Mouse (Mus musculus): ENCODE results near the gene Ttc7. TPM values are rescaled to one million over a fixed set of nuclear protein-coding genes. Genes with fewer than 3 reads are reported as not detected.

The Ttc7 gene
- 9.5 and 11.0 TPM in 2 replicates for polyA plus RNA-seq (2015; fragmentation: Nextera tagmentation; extraction: Ambion mirVana)

GRCm38 (mm10) chr17:87282706-87283053, at the start of gene Ttc7:
Gene Ttc7, plus strand, starts transcription at chr17:87282886.
- H3K27ac ChIP-seq: peak within 1 kb of the TSS; percentile 96
- ATAC-seq (ENCODE audit: low read depth) (peak; percentile 89), DNase-seq (peak; percentile 97)
- H3K4me3 ChIP-seq (replicated peaks): peak within 1 kb of the TSS; percentile 87
- no peaks in the 10 kb centered on the region for H3K36me3 ChIP-seq
- WGBS (ENCODE audit: insufficient replicate concordance): under 1% methylated on average over 26 of the region's 38 CpGs
- H3K9ac ChIP-seq: peak within 1 kb of the TSS; percentile 92
- 0 out of 2 replicates have a peak, but pooled peaks cover 5% of the 10 kb centered on the region for H3K27me3 ChIP-seq
- H3K4me1 ChIP-seq (replicated peaks): peaks cover 54% of the 10 kb centered on the region
- H3K4me2 ChIP-seq: peak within 1 kb of the TSS; percentile 100
- H3K9me3 ChIP-seq (replicated peaks): no peaks in the 10 kb centered on the region

GRCm38 (mm10) chr17:87235019-87235418, 47.7 kb upstream of the Ttc7 start:
- no peak overlapping the region for H3K9ac ChIP-seq
- H3K27me3 ChIP-seq: no peaks in the 10 kb centered on the region
- no peak for DNase-seq
- no peaks in the 10 kb centered on the region for H3K4me1 ChIP-seq (replicated peaks)
- no peak overlapping the region for H3K4me3 ChIP-seq (replicated peaks)
- 76% methylated on average over 6 of the region's 6 CpGs for WGBS (ENCODE audit: insufficient replicate concordance)
- ATAC-seq (ENCODE audit: low read depth): no peak
- no peak overlapping the region for H3K27ac ChIP-seq
- H3K36me3 ChIP-seq: no peaks in the 10 kb centered on the region
- H3K4me2 ChIP-seq: no peak overlapping the region
- no peaks in the 10 kb centered on the region for H3K9me3 ChIP-seq (replicated peaks)

- H3K9ac ChIP-seq: no peak overlapping the region
- H3K4me2 ChIP-seq: no peak overlapping the region
- H3K36me3 ChIP-seq: no peaks in the 10 kb centered on the region
- H3K9me3 ChIP-seq (replicated peaks): no peaks in the 10 kb centered on the region
- no peaks in the 10 kb centered on the region for H3K4me1 ChIP-seq (replicated peaks)
- H3K27me3 ChIP-seq: no peaks in the 10 kb centered on the region
- no peak for ATAC-seq (ENCODE audit: low read depth)
- H3K27ac ChIP-seq: no peak overlapping the region
- no peak for DNase-seq
- 61% methylated on average over 18 of the region's 18 CpGs for WGBS (ENCODE audit: insufficient replicate concordance)
- H3K4me3 ChIP-seq (replicated peaks): no peak overlapping the region
Observed at GRCm38 (mm10) chr17:87236725-87237650, 45.7 kb upstream of the Ttc7 start.

GRCm38 (mm10) chr17:87237826-87238225, 44.9 kb upstream of the Ttc7 start:
- H3K36me3 ChIP-seq: no peaks in the 10 kb centered on the region
- H3K9me3 ChIP-seq (replicated peaks): no peaks in the 10 kb centered on the region
- H3K4me3 ChIP-seq (replicated peaks): no peak overlapping the region
- no peak overlapping the region for H3K27ac ChIP-seq
- H3K4me1 ChIP-seq (replicated peaks): no peaks in the 10 kb centered on the region
- no peak for DNase-seq
- no peak overlapping the region for H3K4me2 ChIP-seq
- no peaks in the 10 kb centered on the region for H3K27me3 ChIP-seq
- H3K9ac ChIP-seq: no peak overlapping the region
- WGBS (ENCODE audit: insufficient replicate concordance): 78% methylated on average over 11 of the region's 11 CpGs
- ATAC-seq (ENCODE audit: low read depth): no peak

- H3K9ac ChIP-seq: no peak overlapping the region
- H3K27ac ChIP-seq: no peak overlapping the region
- H3K4me3 ChIP-seq (replicated peaks): no peak overlapping the region
- no peaks in the 10 kb centered on the region for H3K36me3 ChIP-seq
- H3K4me1 ChIP-seq (replicated peaks): peaks cover 10% of the 10 kb centered on the region
- no peak overlapping the region for H3K4me2 ChIP-seq
- ATAC-seq (ENCODE audit: low read depth): no peak
- DNase-seq: no peak
- H3K27me3 ChIP-seq: no peaks in the 10 kb centered on the region
- no peaks in the 10 kb centered on the region for H3K9me3 ChIP-seq (replicated peaks)
- 35% methylated on average over 9 of the region's 9 CpGs for WGBS (ENCODE audit: insufficient replicate concordance)
Observed at GRCm38 (mm10) chr17:87246103-87246502, 36.6 kb upstream of the Ttc7 start.

- DNase-seq: no peak
- no peaks in the 10 kb centered on the region for H3K9me3 ChIP-seq (replicated peaks)
- no peaks in the 10 kb centered on the region for H3K4me1 ChIP-seq (replicated peaks)
- peaks cover 46% of the 10 kb centered on the region for H3K36me3 ChIP-seq
- no peak for ATAC-seq (ENCODE audit: low read depth)
- 77% methylated on average over 8 of the region's 8 CpGs for WGBS (ENCODE audit: insufficient replicate concordance)
- H3K4me2 ChIP-seq: no peak overlapping the region
- H3K4me3 ChIP-seq (replicated peaks): no peak overlapping the region
- H3K27ac ChIP-seq: no peak overlapping the region
- H3K27me3 ChIP-seq: no peaks in the 10 kb centered on the region
- no peak overlapping the region for H3K9ac ChIP-seq
Observed at GRCm38 (mm10) chr17:87254384-87254783, 28.3 kb upstream of the Ttc7 start.

GRCm38 (mm10) chr17:87255672-87256071, 27.0 kb upstream of the Ttc7 start:
- H3K4me1 ChIP-seq (replicated peaks): no peaks in the 10 kb centered on the region
- H3K4me3 ChIP-seq (replicated peaks): no peak overlapping the region
- no peak overlapping the region for H3K27ac ChIP-seq
- peaks cover 58% of the 10 kb centered on the region for H3K36me3 ChIP-seq
- DNase-seq: no peak
- no peak overlapping the region for H3K4me2 ChIP-seq
- ATAC-seq (ENCODE audit: low read depth): no peak
- 75% methylated on average over 16 of the region's 16 CpGs for WGBS (ENCODE audit: insufficient replicate concordance)
- H3K27me3 ChIP-seq: no peaks in the 10 kb centered on the region
- no peak overlapping the region for H3K9ac ChIP-seq
- H3K9me3 ChIP-seq (replicated peaks): no peaks in the 10 kb centered on the region

- 48% methylated on average over 6 of the region's 6 CpGs for WGBS (ENCODE audit: insufficient replicate concordance)
- Histone ChIP-seq H3K36me3 (peaks cover 33% of the 10 kb centered on the region), H3K4me2 (peak overlapping the region; percentile 95), H3K9me3 (replicated peaks) (no peaks in the 10 kb centered on the region), H3K27ac (no peak overlapping the region), H3K4me1 (replicated peaks) (peaks cover 35% of the 10 kb centered on the region), H3K27me3 (no peaks in the 10 kb centered on the region), H3K4me3 (replicated peaks) (no peak overlapping the region), H3K9ac (no peak overlapping the region)
- no peak for DNase-seq
- no peak for ATAC-seq (ENCODE audit: low read depth)
Observed at GRCm38 (mm10) chr17:87263401-87263800, 19.3 kb upstream of the Ttc7 start.

- WGBS (ENCODE audit: insufficient replicate concordance): 64% methylated on average over 11 of the region's 11 CpGs
Observed at GRCm38 (mm10) chr17:87264054-87264830, 18.4 kb upstream of the Ttc7 start.

GRCm38 (mm10) chr17:87264927-87265791, 17.5 kb upstream of the Ttc7 start:
- Histone ChIP-seq H3K27me3 (no peaks in the 10 kb centered on the region), H3K4me2 (peak overlapping the region; percentile 95), H3K4me3 (replicated peaks) (peak overlapping the region; percentile 76), H3K36me3 (peaks cover 20% of the 10 kb centered on the region), H3K9me3 (replicated peaks) (no peaks in the 10 kb centered on the region), H3K4me1 (replicated peaks) (peaks cover 35% of the 10 kb centered on the region), H3K9ac (peak overlapping the region; percentile 89), H3K27ac (peak overlapping the region; percentile 54)
- WGBS (ENCODE audit: insufficient replicate concordance): 7% methylated on average over 24 of the region's 28 CpGs
- ATAC-seq (ENCODE audit: low read depth) (peak; percentile 67), DNase-seq (no peak)

More at GRCm38 (mm10) chr17:87264054-87264830, 18.4 kb upstream of the Ttc7 start:
- no peak for ATAC-seq (ENCODE audit: low read depth)
- Histone ChIP-seq H3K27me3 (no peaks in the 10 kb centered on the region), H3K36me3 (peaks cover 27% of the 10 kb centered on the region), H3K9ac (peak overlapping the region; percentile 89), H3K4me2 (peak overlapping the region; percentile 95), H3K27ac (peak overlapping the region; percentile 35; the same call in 1 of the 2 replicates), H3K4me3 (replicated peaks) (peak overlapping the region; percentile 76), H3K4me1 (replicated peaks) (peaks cover 35% of the 10 kb centered on the region), H3K9me3 (replicated peaks) (no peaks in the 10 kb centered on the region)
- DNase-seq: no peak

All from liver, embryonic 13.5 days (tissue).